Mouse (Mus musculus) urinary bladder, adult 18-20 months (tissue): ENCODE results near the gene Plcb3.

Source experiments
- DNase-seq, 2 experiments: peaks; one replicate each; pipeline ENCODE4 v3.0.0; 2022; ENCODE audit warnings: low spot score in 2 of 2, mixed read lengths in 2 of 2

Gene Plcb3

GRCm38 (mm10) chr19:6904846-6905245 is 71.4 kb downstream of the Plcb3 start:
- DNase-seq = no peak

- no peak for DNase-seq
Measured at GRCm38 (mm10) chr19:6903031-6903430, 73.2 kb downstream of the Plcb3 start.
